Mouse (Mus musculus) heart, embryonic 14.5 days (tissue): ENCODE measurements around the gene Cgnl1. TPM values are rescaled to one million over a fixed set of nuclear protein-coding genes. Genes with fewer than 3 reads are reported as not detected.

Source experiments
- ATAC-seq: fragments of 200-750 bp; cut with Nextera tagmentation; 2 replicates; pipeline ENCODE4 v1.8.0; 2017; ENCODE audit warnings: low read depth, moderate TSS enrichment; ENCODE audit not compliant: insufficient number of reproducible peaks, insufficient read depth, low FRiP score
- H3K27ac ChIP-seq, 2 experiments: fragments of 200-500 bp in 1 of 2; fragments of 300-500 bp in 1 of 2; sonication (generic) in 1 of 2; replicated peaks in 1 of 2; 2 replicates each; pipeline ENCODE4 v1.5.1; 2012 to 2014; ENCODE audit warnings: low read depth in 2 of 2, low read length in 2 of 2, control low read depth in 1 of 2, mild to moderate bottlenecking in 1 of 2, mixed read lengths in 1 of 2; ENCODE audit not compliant: control insufficient read depth in 1 of 2, insufficient read depth in 1 of 2
- H3K27me3 ChIP-seq: fragments of 300-500 bp; sonication (generic); 2 replicates; pipeline ENCODE4 v1.6.1; 2014; ENCODE audit warnings: mild to moderate bottlenecking, low read length, control low read depth; ENCODE audit not compliant: control insufficient read depth, insufficient read depth
- H3K36me3 ChIP-seq: fragments of 300-500 bp; sonication (generic); 2 replicates; pipeline ENCODE4 v1.6.1; 2014; ENCODE audit warnings: mild to moderate bottlenecking, control low read depth, low read length, mixed read lengths; ENCODE audit not compliant: control insufficient read depth, insufficient read depth
- H3K4me1 ChIP-seq, 2 experiments: fragments of 200-500 bp in 1 of 2; fragments of 300-500 bp in 1 of 2; sonication (generic) in 1 of 2; 2 replicates each; pipeline ENCODE4 v1.6.1; 2012 to 2014; ENCODE audit warnings: low read length in 2 of 2, control low read depth in 1 of 2, mixed read lengths in 1 of 2; ENCODE audit not compliant: control insufficient read depth in 2 of 2, insufficient read depth in 2 of 2
- H3K4me2 ChIP-seq: fragments of 300-500 bp; sonication (generic); 2 replicates; pipeline ENCODE4 v1.6.1; 2014; ENCODE audit warnings: mild to moderate bottlenecking, low read length
- H3K4me3 ChIP-seq, 2 experiments: fragments of 200-500 bp in 1 of 2; fragments of 300-500 bp in 1 of 2; sonication (generic) in 1 of 2; 2 replicates each; pipeline ENCODE4 v1.5.1; 2012 to 2014; ENCODE audit warnings: low read length in 2 of 2, mild to moderate bottlenecking in 2 of 2, control low read depth in 1 of 2, low read depth in 1 of 2, moderate library complexity in 1 of 2; ENCODE audit not compliant: control insufficient read depth in 1 of 2, insufficient read depth in 1 of 2
- H3K9ac ChIP-seq: fragments of 300-500 bp; sonication (generic); 2 replicates; pipeline ENCODE4 v1.6.1; 2014; ENCODE audit warnings: mild to moderate bottlenecking, low read length
- H3K9me3 ChIP-seq: fragments of 300-500 bp; sonication (generic); 2 replicates; pipeline ENCODE4 v1.6.1; 2016; ENCODE audit warnings: low read length, control low read depth; ENCODE audit not compliant: control insufficient read depth
- WGBS: fragments of 180-500 bp; shearing (Covaris S2); extraction: QIAGEN DNeasy Blood & Tissue Kit; methylation state at CpG from one replicate; pipeline ENCODE4 v1.1.7; 2014; 5-methylcytosine and 5-hydroxymethylcytosine counted together
- polyA plus RNA-seq: library from polyadenylated mRNA; unstranded; fragments of >200 nt; fragmentation: Nextera tagmentation; extraction: Ambion mirVana; gene quantifications from 2 replicates; pipeline ENCODE4 v1.2.1, GENCODE M21; 2014

The Cgnl1 gene
- polyA plus RNA-seq, 1 experiment from 2014 or later, result 37.6 TPM

DNA sequence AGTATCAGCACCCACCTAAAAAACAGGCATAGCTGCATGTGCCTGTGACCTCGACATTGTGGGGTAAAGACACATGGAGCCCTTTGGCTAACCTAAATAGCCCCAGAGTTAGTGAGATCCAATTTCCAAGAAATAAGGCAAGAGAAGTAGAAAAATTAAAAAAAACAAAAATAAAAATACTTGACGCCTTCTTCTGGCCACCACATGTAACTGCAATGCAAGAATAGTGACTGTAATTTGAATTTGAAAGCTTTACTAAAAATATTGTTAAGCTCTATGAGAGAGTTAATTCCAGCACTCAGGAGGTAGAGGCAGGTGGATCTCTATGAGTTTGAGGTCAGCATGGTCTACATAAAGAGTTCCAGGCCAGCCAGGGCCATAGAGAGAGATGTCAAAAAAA is 39.3 kb upstream of the Cgnl1 start:
- no peak for ATAC-seq
- WGBS, result 80% methylated on average over 2 of the region's 2 CpGs
- Histone ChIP-seq H3K4me2 (no peak overlapping the region), H3K9ac (no peak overlapping the region), H3K27me3 (no peaks in the 10 kb centered on the region), H3K36me3 (no peaks in the 10 kb centered on the region), H3K27ac (no peak overlapping the region), H3K4me1 (peaks cover 0 to 2% of the 10 kb centered on the region in 2 experiments; a peak in 1 of 4 replicates), H3K4me3 (no peak overlapping the region), H3K9me3 (no peaks in the 10 kb centered on the region)

DNA sequence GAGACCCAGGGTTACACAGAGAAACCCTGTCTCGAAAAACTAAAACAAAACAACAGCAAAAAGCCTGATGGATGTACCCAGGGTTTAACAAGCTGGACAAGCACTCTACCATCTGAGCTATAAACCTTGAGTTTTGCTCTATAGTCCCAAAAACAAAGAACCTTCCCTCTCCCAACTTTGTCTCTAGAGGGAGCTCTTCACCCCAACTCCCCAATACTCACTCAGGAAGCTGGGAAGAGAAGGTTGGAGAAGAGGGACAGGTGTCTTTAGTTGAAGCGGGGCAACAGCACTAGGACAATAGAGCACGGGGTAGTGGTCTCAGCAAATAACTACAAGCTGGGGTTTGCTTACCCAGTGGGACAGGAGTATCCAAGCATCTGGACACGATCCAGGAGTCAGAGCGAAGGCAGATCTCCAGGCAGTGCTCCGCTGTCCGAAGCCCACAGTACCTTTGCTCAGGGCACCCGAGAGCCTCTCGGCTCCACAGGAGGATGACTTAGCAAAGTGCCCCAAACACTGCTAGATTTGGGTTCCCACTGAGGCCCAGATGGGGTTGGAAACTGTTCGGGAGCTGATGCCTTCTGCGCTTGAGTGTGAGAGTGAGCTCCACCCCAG is 37.3 kb upstream of the Cgnl1 start:
- Histone ChIP-seq H3K4me2 (peak overlapping the region; percentile 58), H3K4me3 (peak overlapping the region; percentile 9 to 12; a peak in 1 of 4 replicates), H3K27ac (no peak overlapping the region), H3K36me3 (no peaks in the 10 kb centered on the region), H3K9me3 (no peaks in the 10 kb centered on the region), H3K4me1 (peaks cover 2 to 6% of the 10 kb centered on the region in 2 experiments), H3K9ac (no peak overlapping the region), H3K27me3 (no peaks in the 10 kb centered on the region)
- WGBS, result 34% methylated on average over 11 of the region's 11 CpGs
- no peak for ATAC-seq

DNA sequence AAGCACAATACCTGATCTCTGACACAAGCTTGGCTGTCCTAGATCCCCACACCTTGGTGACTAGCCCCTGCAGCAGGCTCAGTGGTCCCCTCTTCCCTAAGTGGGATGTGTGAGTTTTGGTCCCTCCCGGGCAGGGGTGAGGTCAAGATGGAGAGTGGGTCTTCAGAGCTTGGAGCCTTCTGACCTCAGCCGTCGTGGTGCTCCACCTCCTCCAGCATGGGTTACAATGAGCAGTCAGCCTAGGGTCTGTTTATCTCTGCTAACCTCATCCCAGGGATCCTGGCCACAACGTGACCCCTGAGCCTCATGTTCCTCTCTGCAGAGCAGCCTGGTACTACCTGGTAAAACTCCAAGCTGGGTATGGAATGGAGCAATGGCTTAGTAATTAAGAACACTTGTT is 36.4 kb upstream of the Cgnl1 start:
- no peak for ATAC-seq
- peaks cover 3 to 10% of the 10 kb centered on the region in 2 experiments for H3K4me1 ChIP-seq
- H3K9ac ChIP-seq, result no peak overlapping the region
- H3K4me2 ChIP-seq, result no peak overlapping the region
- no peaks in the 10 kb centered on the region for H3K9me3 ChIP-seq
- WGBS, result 64% methylated on average over 4 of the region's 4 CpGs
- H3K27me3 ChIP-seq, result no peaks in the 10 kb centered on the region
- H3K27ac ChIP-seq, result no peak overlapping the region
- H3K36me3 ChIP-seq, result no peaks in the 10 kb centered on the region
- no peak overlapping the region for H3K4me3 ChIP-seq

DNA sequence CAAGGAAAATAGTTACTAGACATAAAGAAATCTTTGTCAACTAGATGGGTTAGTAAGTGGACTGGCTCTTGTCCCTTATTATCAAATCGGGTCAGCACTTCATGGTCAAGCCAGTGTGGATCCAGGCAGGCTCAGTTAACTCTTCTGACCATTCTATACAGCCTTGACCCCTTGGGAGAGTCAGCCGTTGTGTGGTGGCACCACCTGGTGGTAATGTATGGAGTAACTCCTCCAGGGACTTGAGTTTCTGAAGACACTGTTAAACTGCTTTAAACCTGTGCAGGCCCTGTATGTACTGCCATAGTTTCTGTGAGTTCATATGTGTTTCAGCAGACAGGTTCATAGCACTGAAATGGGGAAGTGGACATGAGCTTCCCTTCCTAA is 35.0 kb upstream of the Cgnl1 start:
- no peak overlapping the region for H3K4me3 ChIP-seq
- no peaks in the 10 kb centered on the region for H3K9me3 ChIP-seq
- H3K4me1 ChIP-seq, result peaks cover 3 to 10% of the 10 kb centered on the region in 2 experiments
- H3K27ac ChIP-seq, result no peak overlapping the region
- H3K9ac ChIP-seq, result no peak overlapping the region
- H3K27me3 ChIP-seq, result no peaks in the 10 kb centered on the region
- WGBS, result 0% methylated on average over 2 of the region's 2 CpGs
- H3K4me2 ChIP-seq, result no peak overlapping the region
- H3K36me3 ChIP-seq, result no peaks in the 10 kb centered on the region
- ATAC-seq, result no peak

DNA sequence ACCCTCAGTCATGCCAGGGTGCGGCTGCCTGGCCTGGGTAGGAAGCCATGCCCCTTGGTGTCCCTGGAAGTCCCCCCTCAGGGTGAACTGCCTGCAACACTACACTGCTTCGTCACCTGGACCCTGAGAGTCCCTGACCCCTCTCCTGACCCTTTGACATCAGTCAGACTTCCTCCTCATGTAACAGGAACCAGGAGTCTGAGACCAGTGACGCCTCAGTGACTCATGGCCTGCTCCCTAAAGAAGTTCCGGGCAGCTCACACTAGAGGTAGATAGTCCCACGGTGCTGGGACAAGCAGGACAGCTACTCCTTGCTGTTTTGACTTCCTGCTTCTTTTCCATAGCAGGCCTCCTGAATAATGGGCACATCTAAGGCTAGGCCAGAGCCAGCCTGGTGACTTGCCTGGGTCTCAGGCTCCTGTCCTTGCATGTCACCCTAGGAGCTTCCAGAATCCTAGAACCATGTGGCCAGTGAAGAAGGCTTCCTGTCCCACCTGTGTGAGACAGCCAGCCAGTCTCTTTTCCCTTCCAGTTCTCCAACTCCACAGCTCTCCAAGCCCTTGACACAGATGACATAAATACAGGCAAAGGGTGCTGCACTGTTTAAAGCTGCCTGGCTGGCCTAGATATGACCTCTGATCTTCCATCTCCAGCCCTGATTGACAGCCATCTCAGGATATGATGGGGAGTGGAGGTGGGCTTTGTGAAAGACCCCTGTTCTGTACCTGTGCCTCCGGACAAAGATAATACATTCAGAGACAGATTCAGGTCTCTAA is 34.4 kb upstream of the Cgnl1 start:
- no peaks in the 10 kb centered on the region for H3K36me3 ChIP-seq
- no peak overlapping the region for H3K9ac ChIP-seq
- no peak overlapping the region for H3K4me2 ChIP-seq
- 64% methylated on average over 6 of the region's 6 CpGs for WGBS
- H3K27me3 ChIP-seq, result no peaks in the 10 kb centered on the region
- H3K9me3 ChIP-seq, result no peaks in the 10 kb centered on the region
- ATAC-seq, result no peak
- H3K27ac ChIP-seq, result no peak overlapping the region
- peaks cover 3 to 10% of the 10 kb centered on the region in 2 experiments for H3K4me1 ChIP-seq
- H3K4me3 ChIP-seq, result no peak overlapping the region

DNA sequence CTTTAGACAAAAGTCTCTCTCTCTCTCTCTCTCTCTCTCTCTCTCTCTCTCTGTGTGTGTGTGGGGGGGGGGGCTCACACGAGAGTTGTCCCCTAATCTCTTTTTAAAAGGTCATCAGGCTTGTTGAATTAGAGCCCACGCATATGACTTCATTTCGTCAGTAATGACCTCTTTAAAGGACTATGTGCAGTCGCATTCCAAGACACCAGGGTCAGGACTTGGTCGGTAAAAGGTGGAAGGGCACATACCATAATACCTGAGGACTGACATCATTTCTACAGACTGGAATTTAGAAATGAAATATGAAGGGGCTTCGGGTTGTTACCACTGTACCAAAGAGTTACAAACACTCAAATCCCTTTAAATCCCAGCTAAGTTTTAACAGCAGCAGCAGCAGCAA is 32.7 kb upstream of the Cgnl1 start:
- ATAC-seq, result no peak
- no peak overlapping the region for H3K4me3 ChIP-seq
- H3K9ac ChIP-seq, result no peak overlapping the region
- H3K27ac ChIP-seq, result no peak overlapping the region
- H3K4me1 ChIP-seq, result peaks cover 6 to 10% of the 10 kb centered on the region in 2 experiments
- H3K27me3 ChIP-seq, result no peaks in the 10 kb centered on the region
- H3K4me2 ChIP-seq, result no peak overlapping the region
- no peaks in the 10 kb centered on the region for H3K36me3 ChIP-seq
- H3K9me3 ChIP-seq, result no peaks in the 10 kb centered on the region
- 29% methylated on average over 6 of the region's 6 CpGs for WGBS

DNA sequence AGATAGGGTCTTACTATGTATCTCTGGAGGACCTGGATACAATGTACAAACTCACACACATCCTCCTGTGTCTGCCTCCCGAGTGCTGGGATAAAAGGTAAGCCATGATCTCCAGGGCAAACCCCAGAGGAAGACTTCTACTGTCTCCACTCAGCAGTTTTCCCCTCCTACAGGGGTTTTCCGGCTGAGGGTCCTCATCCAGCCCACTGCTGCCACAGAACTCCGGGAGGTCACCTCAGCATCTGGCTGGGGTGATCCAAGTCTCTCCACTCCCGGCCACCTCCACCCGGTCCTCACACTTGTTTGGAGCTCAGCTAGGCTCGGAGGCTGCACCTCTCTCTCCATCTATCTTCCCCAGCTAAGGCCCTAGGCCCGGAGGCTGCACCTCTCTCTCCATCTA is 31.9 kb upstream of the Cgnl1 start:
- H3K36me3 ChIP-seq, result no peaks in the 10 kb centered on the region
- WGBS, result 55% methylated on average over 7 of the region's 7 CpGs
- H3K27me3 ChIP-seq, result no peaks in the 10 kb centered on the region
- H3K4me1 ChIP-seq, result peaks cover 4 to 10% of the 10 kb centered on the region in 2 experiments
- ATAC-seq, result no peak
- no peak overlapping the region for H3K27ac ChIP-seq
- no peaks in the 10 kb centered on the region for H3K9me3 ChIP-seq
- H3K9ac ChIP-seq, result no peak overlapping the region
- no peak overlapping the region for H3K4me2 ChIP-seq
- H3K4me3 ChIP-seq, result no peak overlapping the region
